Mouse (Mus musculus) embryo, embryonic 11.5 days (tissue): Measurements from ENCODE around the gene Batf3.

Experiments used
- DNase-seq: peaks from one replicate; pipeline ENCODE4 v3.0.0-alpha.2; 2012; ENCODE audit warnings: low read depth, low spot score

Gene Batf3

DNA sequence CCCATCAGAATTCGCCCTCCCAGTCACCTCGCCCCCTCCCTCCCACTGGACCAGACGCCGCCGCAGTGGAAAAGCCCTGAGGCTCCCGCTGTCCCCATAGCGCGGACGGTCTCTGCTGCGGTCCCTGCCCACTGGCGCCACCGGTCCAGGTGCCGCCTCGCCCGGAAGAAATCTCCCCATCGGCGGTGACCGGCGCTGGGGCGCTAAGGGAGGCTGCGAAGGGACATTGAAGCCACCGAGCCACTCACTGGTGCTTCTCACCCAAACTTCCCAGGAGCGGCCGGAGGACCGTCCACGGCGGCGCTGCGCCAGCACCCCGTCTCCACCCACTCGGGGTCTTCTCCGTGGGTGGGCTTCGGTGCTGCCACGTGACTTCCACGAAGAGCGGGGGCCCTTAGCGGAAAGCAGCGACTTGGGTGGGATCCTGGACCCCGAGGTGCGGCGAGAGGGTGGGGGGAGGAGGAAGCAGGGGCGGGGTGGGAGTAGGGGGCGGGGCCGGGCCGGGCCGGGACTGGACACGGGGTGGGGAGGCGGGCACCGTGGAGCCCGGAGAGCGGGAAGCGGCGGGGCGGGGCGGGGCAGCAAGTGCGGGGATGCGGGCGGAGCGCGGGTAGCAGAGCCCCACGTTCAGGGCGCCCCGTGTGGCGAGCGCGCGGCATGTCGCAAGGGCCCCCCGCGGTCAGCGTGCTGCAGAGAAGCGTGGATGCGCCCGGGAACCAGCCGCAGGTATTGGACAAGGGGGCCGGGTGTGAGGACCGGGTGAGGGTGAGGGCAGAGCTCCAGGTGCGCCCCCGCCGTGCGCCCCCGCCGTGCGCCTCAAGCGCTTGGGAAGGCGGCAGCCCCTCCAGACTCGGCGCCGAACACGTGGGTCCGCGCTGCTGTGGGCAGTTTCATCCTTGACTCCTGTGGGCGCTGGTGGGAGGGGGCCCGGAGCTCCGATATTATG lies at the start of gene Batf3:
Gene Batf3, plus strand, starts transcription at position 46 of the 946 bp plus-strand sequence.
- DNase-seq = peak; percentile 34

DNA sequence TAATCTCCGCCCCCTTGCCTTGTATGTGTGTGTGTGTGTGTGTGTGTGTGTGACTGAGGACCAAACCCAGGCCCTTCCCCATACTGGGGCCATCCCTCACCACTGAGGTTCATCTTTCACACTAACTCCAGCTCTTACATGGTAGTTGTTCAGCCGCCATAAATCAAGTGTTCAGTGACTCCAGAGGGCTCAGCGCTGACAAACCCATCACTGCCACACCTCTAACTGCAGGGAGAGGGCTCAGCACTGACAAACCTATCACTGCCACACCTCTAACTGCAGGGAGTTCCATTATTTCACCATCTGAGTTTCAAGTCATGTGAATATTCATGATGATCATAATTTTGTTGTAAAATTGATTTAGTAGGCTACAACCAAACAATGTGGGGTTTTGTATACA lies 44.1 kb upstream of the Batf3 start:
- DNase-seq = no peak

DNA sequence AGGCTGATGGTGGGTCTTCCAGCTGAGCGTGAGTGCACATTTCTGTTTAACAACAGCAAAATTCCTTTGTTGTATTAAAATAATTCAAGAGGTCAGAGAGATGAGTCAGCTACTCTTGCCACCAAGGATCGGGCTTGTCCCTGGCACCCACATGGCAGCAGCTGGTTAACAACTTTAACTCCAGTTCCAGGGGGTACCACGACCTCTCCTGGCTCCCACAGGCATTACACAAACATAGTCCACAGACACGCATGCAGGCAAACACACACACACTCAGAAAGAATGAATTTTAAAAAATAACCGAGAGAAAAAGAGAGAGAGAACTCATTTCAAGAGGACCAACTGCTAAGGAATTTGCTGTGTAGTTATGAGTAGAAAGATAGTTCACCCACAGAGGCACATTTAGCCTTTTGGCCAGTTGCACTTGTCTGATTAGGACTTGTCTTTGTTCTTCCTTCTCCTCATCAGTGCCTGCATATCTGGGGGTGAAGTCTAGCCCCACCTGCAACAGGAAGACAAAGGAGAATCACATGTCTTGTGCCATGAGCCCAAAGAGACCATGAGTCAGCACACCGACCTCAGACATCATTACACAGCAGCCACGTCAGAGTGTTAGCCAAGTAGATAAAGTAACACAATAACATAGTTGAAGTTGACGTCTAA lies 42.6 kb upstream of the Batf3 start:
- DNase-seq = no peak

DNA sequence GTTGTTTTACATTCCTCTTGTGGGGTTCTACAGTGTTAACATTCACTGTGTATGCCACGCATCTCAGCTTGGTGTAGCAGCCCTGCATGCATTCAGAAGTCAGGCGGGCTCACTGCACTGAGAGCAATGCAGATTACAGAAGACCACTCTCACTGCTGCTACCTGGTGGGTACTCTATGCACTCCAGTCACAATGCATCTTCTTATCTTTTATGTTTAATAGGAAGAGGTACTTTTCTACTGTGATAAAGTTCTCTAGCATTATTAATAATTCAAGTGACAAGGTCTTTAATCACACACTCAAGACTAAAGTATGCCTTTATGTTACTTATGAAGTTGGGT lies 42.1 kb upstream of the Batf3 start:
- no peak for DNase-seq

DNA sequence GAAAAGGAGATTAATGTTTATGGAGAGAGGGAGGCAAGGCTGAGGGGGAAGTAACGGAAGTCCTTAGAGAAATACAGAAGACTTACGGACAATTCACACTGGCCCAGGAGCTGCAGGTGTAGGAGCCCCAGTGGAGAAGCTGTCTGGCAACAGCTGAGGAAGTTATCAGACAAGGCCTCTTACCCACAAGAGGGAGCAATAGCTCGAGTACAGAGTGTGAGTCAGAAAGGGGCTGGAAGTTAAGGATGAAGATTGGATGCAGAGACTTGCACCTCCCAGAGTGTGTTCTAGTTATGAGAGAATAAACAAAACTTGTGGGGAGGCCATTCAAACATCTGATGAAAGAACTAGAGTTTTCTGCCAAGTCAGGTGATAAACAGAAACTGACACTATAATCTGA lies 40.2 kb upstream of the Batf3 start:
- no peak for DNase-seq

DNA sequence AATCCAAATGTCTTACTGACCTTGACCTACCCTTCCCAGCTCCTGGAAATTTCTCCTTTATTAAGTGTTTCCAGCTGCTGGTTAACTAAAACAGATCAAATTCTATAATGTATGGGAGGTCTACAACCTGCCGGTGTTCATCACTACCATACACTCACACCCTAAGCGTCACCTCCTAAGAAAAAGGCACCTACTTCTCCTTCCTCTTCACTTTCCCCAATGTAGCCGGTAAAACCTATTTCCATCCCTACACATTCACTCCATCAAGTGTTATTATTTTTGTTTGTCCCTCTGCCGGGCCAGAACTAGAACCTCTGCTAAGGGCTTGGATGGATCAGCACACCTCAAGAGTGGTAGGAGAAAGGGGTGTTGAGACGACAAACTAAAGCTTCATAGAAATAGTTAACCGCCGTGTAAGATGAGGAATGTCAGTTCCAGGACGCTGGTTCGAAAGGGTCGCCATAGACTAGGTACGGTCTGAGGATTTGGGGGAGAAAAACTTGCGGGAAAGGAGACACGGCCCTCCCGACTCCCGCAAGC lies 35.3 kb upstream of the Batf3 start:
- no peak for DNase-seq

DNA sequence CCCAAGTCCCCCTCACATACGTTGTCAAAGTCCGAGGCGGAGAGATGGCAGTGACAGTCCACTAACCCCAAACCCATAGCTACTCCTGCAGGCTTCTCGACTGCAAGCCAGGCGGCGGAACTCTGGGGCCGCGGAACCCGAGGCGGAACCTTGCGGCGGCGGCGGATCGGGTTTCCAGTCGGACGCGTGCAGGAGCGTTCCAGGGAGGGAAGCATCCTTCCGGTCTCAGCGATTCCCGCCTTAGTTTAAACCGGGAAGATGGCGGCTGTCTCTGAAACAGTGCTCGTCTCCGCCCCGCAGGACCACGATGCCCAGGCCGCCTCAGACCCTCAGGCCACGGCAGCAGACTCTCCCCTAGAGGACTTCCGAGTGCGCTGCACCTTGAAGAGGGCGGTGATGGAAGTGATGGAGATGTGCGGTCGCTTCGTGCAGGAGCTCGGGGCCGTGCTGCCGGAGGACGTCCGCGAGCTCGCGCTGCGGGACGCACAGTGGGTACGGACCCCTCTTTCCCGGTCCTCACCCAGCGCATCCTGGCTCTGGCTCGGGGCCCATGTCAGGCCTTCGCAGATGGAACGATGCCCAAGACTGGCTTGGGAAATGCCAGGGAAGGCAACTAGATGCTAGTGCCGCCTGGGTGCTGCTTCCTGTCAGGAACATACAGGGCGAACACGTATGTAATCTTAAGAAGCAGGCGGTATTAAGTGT lies 34.7 kb upstream of the Batf3 start, which contains the start of the genes Tatdn3 and Nsl1:
Gene Tatdn3, minus strand, starts transcription at position 152 of the 705 bp plus-strand sequence.
Gene Nsl1, plus strand, starts transcription at position 232 of the 705 bp plus-strand sequence.
- DNase-seq = peak; percentile 83

DNA sequence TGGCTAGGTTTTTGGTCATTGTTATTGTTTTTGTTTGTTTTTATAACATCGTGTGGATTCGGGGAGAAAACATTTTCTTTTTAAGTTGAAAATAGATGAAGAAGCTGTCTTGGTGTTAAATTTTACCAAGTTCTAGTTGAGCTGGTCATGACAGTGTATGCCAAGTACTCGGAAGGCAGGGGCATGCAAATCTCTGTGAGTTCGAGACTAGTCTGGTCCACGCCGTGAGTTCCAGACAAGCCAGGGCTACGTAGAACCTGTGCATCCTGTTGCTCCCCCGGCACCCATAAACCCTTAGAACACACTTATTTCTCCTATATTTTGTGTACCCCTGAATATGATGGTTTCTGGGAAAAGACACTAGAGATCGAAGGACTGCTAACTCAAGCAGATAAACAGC lies 33.9 kb upstream of the Batf3 start:
- no peak for DNase-seq

DNA sequence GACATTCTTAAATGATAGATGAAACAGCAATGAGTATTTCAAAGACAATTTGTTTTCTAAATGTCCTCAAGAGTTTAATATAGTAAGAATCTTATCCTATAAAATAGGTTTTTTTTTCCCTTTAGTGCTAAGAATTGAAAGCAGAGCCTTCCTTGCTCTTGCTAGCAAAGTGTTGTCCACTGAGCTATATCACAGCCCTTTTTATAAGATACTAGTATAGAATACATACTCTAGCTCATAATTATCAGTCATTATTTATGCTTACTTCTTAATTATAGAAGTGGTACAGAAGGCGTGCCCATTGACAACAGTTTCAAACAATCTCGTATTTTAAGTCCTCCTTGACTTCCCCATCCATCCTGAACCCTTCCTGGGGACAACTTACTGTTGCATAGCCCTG lies 33.1 kb upstream of the Batf3 start:
- no peak for DNase-seq

DNA sequence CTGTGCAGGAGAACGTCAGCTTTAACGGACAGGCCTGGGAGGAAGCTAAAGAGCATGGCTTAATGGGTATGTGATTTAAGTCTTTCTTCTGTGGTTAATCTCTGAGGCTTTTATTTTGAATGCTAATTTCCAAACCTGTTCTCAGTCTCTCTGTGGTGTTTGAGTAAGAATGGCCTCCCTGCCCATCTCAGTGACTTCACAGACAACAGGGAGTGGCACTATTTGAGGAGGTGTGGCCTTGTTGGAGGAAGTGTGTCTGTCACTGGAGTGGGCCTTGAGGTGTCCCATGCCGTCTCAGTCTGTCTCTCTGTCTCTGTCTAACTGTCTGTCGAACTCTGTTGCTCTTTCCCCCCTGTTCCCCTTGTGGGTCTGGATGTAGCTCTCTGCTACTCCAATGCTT lies 32.5 kb upstream of the Batf3 start:
- DNase-seq = no peak

DNA sequence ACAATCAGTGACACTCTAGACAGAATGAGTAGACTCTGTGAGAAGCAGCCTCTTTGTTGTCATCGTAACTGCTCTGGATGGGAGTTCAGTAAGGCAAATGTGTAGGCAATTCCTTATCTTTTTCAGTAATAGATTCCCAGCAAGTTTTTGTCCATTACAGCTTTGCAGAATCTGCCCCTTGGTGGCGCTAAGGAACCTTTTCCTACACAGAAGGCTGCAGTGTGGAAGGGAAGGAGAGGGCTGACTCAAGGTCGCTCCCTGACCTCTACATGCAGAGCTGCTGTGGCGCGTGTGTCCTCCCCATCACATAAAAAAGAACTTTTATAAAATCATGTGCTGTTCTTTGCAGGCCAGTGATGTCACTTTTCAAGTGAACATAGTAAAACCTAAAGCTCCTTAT lies 29.3 kb upstream of the Batf3 start:
- no peak for DNase-seq

DNA sequence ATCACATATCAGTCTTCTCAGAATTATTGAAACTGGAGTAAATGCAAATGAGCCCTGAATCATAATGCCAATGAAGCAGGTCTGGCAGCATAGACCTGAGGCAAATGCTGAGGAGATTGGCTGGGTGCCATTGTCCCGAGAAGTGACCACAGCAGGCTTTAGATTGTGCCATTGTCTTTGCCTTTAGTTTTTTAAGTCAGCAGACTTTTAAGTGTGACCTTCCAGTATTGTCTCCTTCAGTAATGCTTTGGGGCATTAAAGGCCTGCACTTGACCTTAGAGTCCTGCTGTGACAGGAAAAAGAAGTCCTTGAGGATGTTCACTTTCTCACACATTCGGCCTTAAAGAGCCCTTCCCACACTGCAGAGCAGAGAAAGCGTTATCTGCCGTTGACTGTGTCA lies 27.4 kb upstream of the Batf3 start:
- no peak for DNase-seq

DNA sequence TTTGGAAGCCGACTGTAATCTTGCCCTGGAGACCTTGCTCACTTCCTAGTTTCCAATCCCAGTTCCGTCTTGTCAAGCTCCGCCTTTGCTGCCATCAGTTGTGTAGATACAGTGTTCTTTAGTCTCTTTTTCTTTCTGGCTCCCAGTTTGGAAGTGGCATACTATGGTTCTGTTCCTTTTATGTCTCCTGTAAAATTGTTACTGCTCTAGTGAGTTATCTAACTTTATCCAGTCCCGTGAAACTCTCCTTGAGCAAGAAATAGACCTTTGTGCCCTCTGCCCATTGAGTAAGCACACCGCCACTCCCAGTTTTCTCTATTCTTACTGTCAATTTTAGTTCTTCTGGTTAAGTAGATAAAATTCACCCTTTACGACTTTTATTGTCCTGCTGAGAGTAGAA lies 26.0 kb upstream of the Batf3 start:
- DNase-seq = no peak

DNA sequence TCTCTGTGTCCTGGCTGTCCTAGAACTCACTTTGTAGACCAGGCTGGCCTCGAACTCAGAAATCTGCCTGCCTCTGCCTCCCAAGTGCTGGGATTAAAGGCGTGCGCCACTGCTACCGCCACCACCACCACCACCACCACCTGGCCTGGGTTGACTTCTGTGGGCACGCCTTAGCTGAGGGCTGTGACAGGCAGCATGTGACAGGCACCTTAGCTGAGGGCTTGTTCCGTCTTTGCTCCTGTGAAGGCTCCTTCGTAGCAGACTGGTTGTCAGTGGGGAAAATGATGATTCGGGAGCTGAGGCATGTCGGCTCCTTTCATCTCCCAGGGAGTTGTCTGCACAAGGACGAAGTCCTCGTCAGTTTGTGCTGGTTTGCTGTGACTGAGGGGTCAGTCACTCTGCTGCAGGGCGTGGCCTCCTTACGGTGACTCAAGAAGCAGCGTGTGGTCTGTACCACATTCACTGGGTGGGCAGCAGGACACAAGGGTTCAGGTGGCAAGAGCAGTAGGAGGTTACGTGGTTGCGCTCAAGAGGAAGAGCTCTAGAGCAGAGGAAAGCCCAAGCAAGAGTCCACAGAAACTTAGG lies 25.2 kb upstream of the Batf3 start:
- no peak for DNase-seq

DNA sequence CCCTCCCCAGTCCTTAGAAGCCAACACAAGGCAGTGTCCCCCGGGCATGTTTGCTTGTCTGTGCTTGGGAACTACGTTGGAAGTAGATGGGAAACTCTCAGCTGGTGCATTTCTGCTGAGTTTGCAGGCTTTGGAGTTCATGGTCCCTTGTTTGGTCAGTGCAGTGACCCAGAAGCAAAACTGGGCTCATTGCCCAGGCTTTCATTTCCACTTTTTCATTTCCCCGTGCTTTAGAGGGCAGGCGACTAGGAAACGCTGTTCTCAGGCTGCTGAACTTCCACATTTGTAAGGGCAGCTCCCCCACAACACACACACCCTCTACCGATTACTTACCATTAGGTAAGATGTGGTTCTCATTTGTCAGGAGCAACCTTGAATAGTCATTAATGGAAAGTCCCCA lies 24.6 kb upstream of the Batf3 start:
- no peak for DNase-seq

DNA sequence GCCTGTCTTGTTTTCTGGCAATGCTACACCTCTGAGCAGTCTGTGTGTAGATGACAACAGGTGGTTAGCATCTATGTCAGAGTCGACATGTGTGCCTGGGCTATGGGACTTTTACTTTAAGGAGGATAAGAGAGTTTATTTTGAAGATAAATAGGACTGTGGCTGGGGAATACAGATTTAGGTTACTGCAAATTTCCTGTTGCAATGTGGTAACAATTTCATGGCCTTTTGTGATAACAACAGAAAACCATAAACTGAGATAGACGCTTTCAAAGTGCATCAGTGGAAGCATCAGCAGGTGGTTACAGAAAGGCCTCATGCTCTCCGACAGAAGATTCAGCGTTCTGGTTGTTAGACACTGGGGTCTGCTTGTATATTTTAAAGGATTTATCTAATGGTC lies 24.2 kb upstream of the Batf3 start:
- no peak for DNase-seq

DNA sequence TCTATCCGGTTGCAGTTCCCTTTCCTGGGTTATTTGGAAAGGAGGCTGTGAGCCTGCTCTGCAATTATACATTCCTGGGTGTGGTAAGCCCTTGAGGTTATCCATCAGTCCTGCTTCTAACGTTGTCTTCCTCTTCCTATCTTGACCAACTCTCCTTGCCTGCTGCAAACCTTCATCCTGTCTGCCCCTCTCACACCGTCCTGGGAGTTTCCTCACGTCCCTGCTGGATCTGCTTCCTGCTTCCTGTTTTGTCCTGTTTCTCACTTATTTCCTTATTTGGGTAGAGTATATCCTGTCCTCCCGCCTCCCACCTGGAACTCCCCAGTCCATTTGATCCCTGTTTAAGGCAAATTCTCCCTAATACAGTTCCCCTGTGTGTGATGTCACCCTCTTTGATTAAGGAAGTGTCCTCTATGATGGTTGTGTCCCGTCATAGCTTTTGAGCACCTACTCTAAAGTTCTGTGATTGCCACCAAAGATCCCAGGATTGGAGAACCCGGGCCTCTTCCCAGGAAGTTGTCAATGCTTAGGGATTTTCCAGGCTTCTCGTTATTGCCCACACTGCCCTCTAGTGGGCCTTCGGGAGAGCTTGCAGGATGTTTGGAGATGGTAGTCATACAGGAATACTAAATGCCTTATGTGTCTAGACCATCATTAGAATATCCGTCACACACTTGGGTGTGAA lies 22.3 kb upstream of the Batf3 start:
- no peak for DNase-seq

DNA sequence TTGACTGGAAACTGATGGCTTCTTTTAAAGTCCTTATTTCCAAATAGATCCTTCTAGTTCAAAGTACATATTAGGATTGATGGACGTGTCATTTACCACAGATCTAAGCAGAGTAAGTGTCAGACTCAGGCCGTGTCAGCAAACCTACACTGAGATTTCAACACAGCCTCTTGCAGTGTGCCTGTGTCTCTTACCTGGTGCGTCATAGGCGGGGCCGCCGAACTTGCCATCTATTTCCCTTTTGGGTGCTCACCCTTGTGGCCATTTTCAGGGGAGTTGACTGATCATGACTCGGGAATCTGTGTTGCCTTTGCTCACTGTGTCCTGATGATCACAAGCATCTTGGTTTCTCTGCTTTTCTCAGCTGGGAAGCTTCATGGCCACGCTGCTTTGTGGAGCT lies 14.4 kb upstream of the Batf3 start:
- no peak for DNase-seq

DNA sequence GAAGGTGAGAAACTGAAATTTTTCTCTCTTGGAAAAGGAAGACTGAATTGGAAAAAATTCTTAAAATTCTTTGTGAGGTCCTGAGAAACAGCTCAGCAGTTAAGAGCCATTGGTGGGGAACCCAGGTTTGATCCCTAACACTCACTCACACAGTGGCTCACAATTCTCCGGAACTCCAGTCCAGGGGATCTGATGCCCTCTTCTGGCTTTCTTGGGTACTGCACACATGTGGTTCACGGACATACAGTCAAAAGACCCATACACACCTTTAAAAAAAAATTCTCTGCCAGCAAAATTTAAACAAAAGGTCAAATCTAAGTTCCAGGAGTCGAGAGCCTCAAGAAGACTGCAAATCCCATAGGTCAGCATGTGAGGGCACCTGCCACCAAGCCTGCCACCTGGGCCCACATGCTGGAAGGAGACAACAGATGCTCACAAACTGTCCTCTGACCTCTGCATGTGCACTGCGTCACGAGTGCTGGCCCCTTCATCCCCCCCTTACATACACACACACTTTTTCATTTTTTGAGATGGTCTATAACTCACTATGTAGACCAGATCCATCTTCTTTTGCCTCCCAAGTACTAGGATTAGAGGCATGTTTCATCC lies 12.6 kb upstream of the Batf3 start:
- no peak for DNase-seq

DNA sequence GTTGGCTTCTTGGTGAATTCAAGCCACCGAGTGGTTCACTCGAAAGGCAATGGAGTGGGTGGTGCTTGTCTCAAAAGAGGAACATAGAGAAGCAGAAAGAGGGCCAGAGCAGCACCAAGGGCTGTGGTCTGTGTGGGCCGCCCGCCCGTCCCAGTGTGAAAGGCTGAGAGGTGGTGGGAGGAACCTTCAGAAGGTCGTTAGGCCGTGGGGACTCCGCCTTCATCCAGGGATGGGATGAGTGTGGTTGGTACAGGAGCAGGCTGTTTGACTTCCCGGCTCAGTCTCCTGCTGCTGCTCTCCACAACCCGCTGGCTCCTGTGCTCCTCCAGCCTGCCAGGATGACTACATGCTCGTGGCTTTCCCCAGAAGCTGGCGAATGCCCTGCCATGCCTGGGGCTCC lies 12.1 kb upstream of the Batf3 start:
- DNase-seq = no peak
